Mouse (Mus musculus) lung, postnatal 36 days (tissue): Measurements from ENCODE around the gene Il1a.
A peak's percentile ranks its signal among the peaks of the same experiment; 100 is the strongest.

ENCODE experiments used
- DNase-seq: peaks from one replicate; pipeline ENCODE4 v3.0.0; 2022; ENCODE audit warnings: mixed read lengths

The Il1a gene

GRCm38 (mm10) chr2:129261151-129261794 lies 48.5 kb downstream of the Il1a start:
- DNase-seq = no peak

GRCm38 (mm10) chr2:129260646-129261045 lies 49.1 kb downstream of the Il1a start:
- no peak for DNase-seq

- DNase-seq = peak; percentile 87
Observed at GRCm38 (mm10) chr2:129258475-129259211, 51.1 kb downstream of the Il1a start.

GRCm38 (mm10) chr2:129258056-129258455 lies 51.7 kb downstream of the Il1a start:
- no peak for DNase-seq

- no peak for DNase-seq
Observed at GRCm38 (mm10) chr2:129256006-129256405, 53.8 kb downstream of the Il1a start.

GRCm38 (mm10) chr2:129254076-129254475 lies 55.7 kb downstream of the Il1a start:
- no peak for DNase-seq

GRCm38 (mm10) chr2:129253631-129253970 lies 56.2 kb downstream of the Il1a start:
- DNase-seq = no peak

GRCm38 (mm10) chr2:129252836-129253630 lies 56.7 kb downstream of the Il1a start:
- DNase-seq = no peak
